ENCODE assay signal across 9 mouse cellular contexts in the genomic region with DNA sequence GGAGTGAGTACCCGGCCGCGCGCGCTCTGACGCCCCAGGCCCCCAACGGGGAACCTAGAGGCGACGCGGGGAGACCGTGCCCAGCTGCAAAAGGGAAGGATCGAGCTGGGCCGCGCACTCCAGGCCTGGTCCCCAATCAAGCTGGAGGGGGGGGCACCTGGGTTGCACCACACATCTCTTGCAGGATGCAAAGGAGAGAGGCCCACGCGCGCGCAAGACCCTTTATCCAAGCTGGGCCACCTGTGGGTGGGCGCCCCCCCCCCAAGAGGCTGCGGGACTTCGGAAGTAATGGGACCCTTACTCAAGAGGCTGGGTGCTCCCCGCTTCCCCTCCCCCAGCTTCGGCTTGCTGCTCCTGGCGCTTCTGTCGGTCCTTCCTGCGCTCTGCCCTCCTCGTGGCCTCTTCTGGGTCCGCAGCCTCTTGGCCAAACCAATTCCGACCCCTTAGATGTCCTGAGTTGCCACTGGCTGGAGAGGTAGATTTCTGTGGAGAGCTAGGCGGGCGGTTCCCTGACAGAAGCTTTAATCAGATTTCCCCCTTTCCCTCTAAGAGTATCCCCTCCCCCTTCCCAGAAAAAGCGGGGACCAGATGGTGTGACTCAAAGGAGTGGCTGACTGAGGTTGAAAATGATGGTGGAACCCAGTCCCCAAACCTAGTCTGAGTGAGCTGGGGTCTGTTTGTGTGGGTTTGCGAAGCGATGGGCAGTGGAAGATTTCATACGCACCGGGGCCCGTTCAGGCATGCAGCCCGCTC. TPM values are rescaled to one million over a fixed set of nuclear protein-coding genes. Genes with fewer than 3 reads are reported as not detected.
DNase-seq lines count a peak whose midpoint lies in the region; ATAC-seq and TF ChIP-seq lines count a peak whose summit lies in the region.
"Had no signal": no experiment of that assay in that cellular context is flagged by ENCODE, and none has a peak within 500 bp of the region (broad histone marks: within the 10 kb centered on the region; RNA-seq: fewer than 3 reads in every experiment).

No protein-coding gene starts in this region.

- ATAC-seq in activated CD4-positive, CD25-positive, alpha-beta regulatory T cell, adult 4 months: peak; percentile 32
- peak; percentile 49 for ATAC-seq in forebrain, embryonic 11.5 days (replicated peaks; ENCODE audit: low FRiP score)
- peak; percentile 4 for ATAC-seq in intestine, embryonic 16.5 days
- ATAC-seq in liver, postnatal 0 days: no peak; the same call in 1 of the 2 replicates
- no peak for ATAC-seq in inflammation-experienced regulatory T-cells, adult 6 months

- no peaks in the 10 kb centered on the region for H3K27me3 ChIP-seq in forebrain, embryonic 11.5 days (ENCODE audit: control insufficient read depth, insufficient read depth, low read length)
- no peaks in the 10 kb centered on the region for H3K27me3 ChIP-seq in intestine, embryonic 16.5 days (replicated peaks; ENCODE audit: control insufficient read depth, insufficient read depth, low read length)
- no peaks in the 10 kb centered on the region for H3K27me3 ChIP-seq in liver, postnatal 0 days (ENCODE audit: insufficient read depth, low read length)

- DNase-seq in left cerebral cortex, adult 2 months (ENCODE audit: extremely low spot score in 1 of 2, low spot score in 2 of 2): peak in 1 of 2 experiments; percentile 59
- DNase-seq in left cerebral cortex, adult 11 months (ENCODE audit: low spot score): no peak
- DNase-seq in forebrain, embryonic 11.5 days (ENCODE audit: low spot score): peak; percentile 75
- peak; percentile 52 for DNase-seq in liver, postnatal 0 days
- DNase-seq in right cerebral cortex, postnatal 4 days: peak; percentile 57

- intact Hi-C loops in left cerebral cortex, adult 2 months (cut with DNase I): loop anchor here (1.0 kb wide), 2 partner anchors 11 to 18 kb away; no protein-coding TSS in a partner anchor

- H3K9ac ChIP-seq in forebrain, embryonic 11.5 days (ENCODE audit: low read length): peak overlapping the region; percentile 98
- peak overlapping the region; percentile 93 for H3K9ac ChIP-seq in intestine, embryonic 16.5 days (ENCODE audit: low read depth, low read length)
- H3K9ac ChIP-seq in liver, postnatal 0 days (replicated peaks): peak overlapping the region; percentile 70

- no peak for TF ChIP-seq CTCF in left cerebral cortex, adult 2 months (IDR thresholded peaks at IDR 0.05)
- no peak for TF ChIP-seq CTCF in liver, postnatal 0 days (IDR thresholded peaks at IDR 0.05; ENCODE audit: low read depth)

- H3K4me2 ChIP-seq in forebrain, embryonic 11.5 days (ENCODE audit: low read depth, low read length, severe bottlenecking): peak overlapping the region; percentile 90
- peak overlapping the region; percentile 94 for H3K4me2 ChIP-seq in intestine, embryonic 16.5 days (ENCODE audit: low read depth, low read length)
- peak overlapping the region; percentile 87 for H3K4me2 ChIP-seq in liver, postnatal 0 days (ENCODE audit: low read depth, low read length)

- 1% methylated on average over 38 of the region's 38 CpGs for whole genome bisulfite sequencing in forebrain, embryonic 11.5 days
- 3% methylated on average over 38 of the region's 38 CpGs for WGBS in intestine, embryonic 16.5 days
- 11% methylated on average over 37 of the region's 38 CpGs for WGBS in liver, postnatal 0 days (ENCODE audit: insufficient replicate concordance)

- peaks cover 11% of the 10 kb centered on the region; the same call in 1 of the 2 replicates for H3K4me1 ChIP-seq in forebrain, embryonic 11.5 days (replicated peaks; ENCODE audit: control insufficient read depth, insufficient read depth, low read length)
- peaks cover 22% of the 10 kb centered on the region for H3K4me1 ChIP-seq in intestine, embryonic 16.5 days (ENCODE audit: control insufficient read depth, insufficient read depth, low read length)
- H3K4me1 ChIP-seq in liver, postnatal 0 days (ENCODE audit: insufficient read depth): peaks cover 15% of the 10 kb centered on the region

- peak overlapping the region; percentile 97 for H3K27ac ChIP-seq in left cerebral cortex, adult 2 months
- peak overlapping the region; percentile 75 for H3K27ac ChIP-seq in forebrain, embryonic 11.5 days (ENCODE audit: low read depth, low read length)
- peak overlapping the region; percentile 74 for H3K27ac ChIP-seq in intestine, embryonic 16.5 days (ENCODE audit: low read length)
- H3K27ac ChIP-seq in liver, postnatal 0 days (ENCODE audit: low read depth): peak overlapping the region; percentile 56

- peak overlapping the region; percentile 70 for H3K4me3 ChIP-seq in left cerebral cortex, adult 2 months
- H3K4me3 ChIP-seq in forebrain, embryonic 11.5 days (ENCODE audit: low read depth, low read length): peak overlapping the region; percentile 94
- H3K4me3 ChIP-seq in intestine, embryonic 16.5 days (ENCODE audit: low read length): peak overlapping the region; percentile 89
- H3K4me3 ChIP-seq in liver, postnatal 0 days (ENCODE audit: low read depth, low read length): peak overlapping the region; percentile 70

- TF ChIP-seq EP300 in liver, postnatal 0 days (IDR thresholded peaks at IDR 0.05; ENCODE audit: low read depth): no peak

- H3K9me3 ChIP-seq in forebrain, embryonic 11.5 days (ENCODE audit: control insufficient read depth, low read length): no peaks in the 10 kb centered on the region
- no peaks in the 10 kb centered on the region; the same call in 1 of the 2 replicates for H3K9me3 ChIP-seq in intestine, embryonic 16.5 days (ENCODE audit: control insufficient read depth, low read length)
- H3K9me3 ChIP-seq in liver, postnatal 0 days (ENCODE audit: low read length): no peaks in the 10 kb centered on the region

- no peaks in the 10 kb centered on the region for H3K36me3 ChIP-seq in forebrain, embryonic 11.5 days (ENCODE audit: control insufficient read depth, insufficient read depth, low read length)
- H3K36me3 ChIP-seq in intestine, embryonic 16.5 days (ENCODE audit: control insufficient read depth, insufficient read depth, low read length): no peaks in the 10 kb centered on the region
- no peaks in the 10 kb centered on the region for H3K36me3 ChIP-seq in liver, postnatal 0 days (replicated peaks; ENCODE audit: insufficient read depth, low read length)

RNA-seq across cellular contexts. Expression of a gene that starts 0.5 kb away (rescaled TPM):
- total RNA-seq in left cerebral cortex, adult 2 months (2021): 100 to 1,000 TPM; 293 to 312 TPM
- under 1 TPM; 0.55 to 0.95 TPM for polyA plus RNA-seq in activated CD4-positive, CD25-positive, alpha-beta regulatory T cell, adult 4 months (2017; shearing (Covaris generic))
- 140 and 157 TPM in 2 replicates for polyA plus RNA-seq in forebrain, embryonic 11.5 days (2014; fragmentation: Nextera tagmentation; extraction: Ambion mirVana)
- 44.1 and 44.8 TPM in 2 replicates for polyA plus RNA-seq in intestine, embryonic 16.5 days (2015; fragmentation: Nextera tagmentation; extraction: Ambion mirVana)
- 7.9 and 9.2 TPM in 2 replicates for polyA plus RNA-seq in liver, postnatal 0 days (2015; fragmentation: Nextera tagmentation; extraction: Ambion mirVana)
- under 1 TPM in 1 of 3 experiments, not detected in 2; 0.43 TPM for polyA plus RNA-seq in inflammation-experienced regulatory T-cells, adult 6 months (2017; shearing (Covaris generic))

RNA-seq across cellular contexts. Expression of a gene that starts 3.2 kb away (rescaled TPM):
- under 1 TPM; 0.58 to 0.75 TPM for total RNA-seq in left cerebral cortex, adult 2 months (2021)
- polyA plus RNA-seq in activated CD4-positive, CD25-positive, alpha-beta regulatory T cell, adult 4 months (2017; shearing (Covaris generic)): 1 to 10 TPM in 1 of 2 experiments, under 1 TPM in 1; 0.76 to 1.1 TPM
- not detected in 2 replicates for polyA plus RNA-seq in forebrain, embryonic 11.5 days (2014; fragmentation: Nextera tagmentation; extraction: Ambion mirVana)
- polyA plus RNA-seq in intestine, embryonic 16.5 days (2015; fragmentation: Nextera tagmentation; extraction: Ambion mirVana): 0.07 and 0.11 TPM in 2 replicates
- polyA plus RNA-seq in liver, postnatal 0 days (2015; fragmentation: Nextera tagmentation; extraction: Ambion mirVana): 5.0 and 7.2 TPM in 2 replicates
- 1 to 10 TPM in 1 of 3 experiments, under 1 TPM in 1, not detected in 1; 0.57 to 1.1 TPM for polyA plus RNA-seq in inflammation-experienced regulatory T-cells, adult 6 months (2017; shearing (Covaris generic))
- total RNA-seq: adrenal gland, adult 18-20 months had no signal

RNA-seq across cellular contexts. Expression of a gene that starts 16.8 kb away (rescaled TPM):
- total RNA-seq in left cerebral cortex, adult 2 months (2021): 1 to 10 TPM; 2.5 to 2.6 TPM
- polyA plus RNA-seq in activated CD4-positive, CD25-positive, alpha-beta regulatory T cell, adult 4 months (2017; shearing (Covaris generic)): under 1 TPM in 1 of 2 experiments, not detected in 1; 0.86 TPM
- 0.41 and 1.0 TPM in 2 replicates for polyA plus RNA-seq in forebrain, embryonic 11.5 days (2014; fragmentation: Nextera tagmentation; extraction: Ambion mirVana)
- 15.1 and 16.6 TPM in 2 replicates for polyA plus RNA-seq in intestine, embryonic 16.5 days (2015; fragmentation: Nextera tagmentation; extraction: Ambion mirVana)
- polyA plus RNA-seq in liver, postnatal 0 days (2015; fragmentation: Nextera tagmentation; extraction: Ambion mirVana): 0.36 and 0.63 TPM in 2 replicates
- 1 to 10 TPM in 1 of 3 experiments, under 1 TPM in 1, not detected in 1; 0.21 to 1.2 TPM for polyA plus RNA-seq in inflammation-experienced regulatory T-cells, adult 6 months (2017; shearing (Covaris generic))

RNA-seq across cellular contexts. Expression of a gene that starts 26.9 kb away (rescaled TPM):
- under 1 TPM; 0.59 to 0.89 TPM for total RNA-seq in left cerebral cortex, adult 2 months (2021)
- polyA plus RNA-seq in activated CD4-positive, CD25-positive, alpha-beta regulatory T cell, adult 4 months (2017; shearing (Covaris generic)): not detected
- 0.39 and 0.99 TPM in 2 replicates for polyA plus RNA-seq in forebrain, embryonic 11.5 days (2014; fragmentation: Nextera tagmentation; extraction: Ambion mirVana)
- polyA plus RNA-seq in intestine, embryonic 16.5 days (2015; fragmentation: Nextera tagmentation; extraction: Ambion mirVana): 204 and 210 TPM in 2 replicates
- 1.00 and 1.3 TPM in 2 replicates for polyA plus RNA-seq in liver, postnatal 0 days (2015; fragmentation: Nextera tagmentation; extraction: Ambion mirVana)
- polyA plus RNA-seq in inflammation-experienced regulatory T-cells, adult 6 months (2017; shearing (Covaris generic)): not detected

RNA-seq across cellular contexts. Expression of a gene that starts 27.2 kb away (rescaled TPM):
- 10 to 100 TPM; 93.3 to 97.5 TPM for total RNA-seq in left cerebral cortex, adult 2 months (2021)
- 1 to 10 TPM; 3.9 to 4.4 TPM for polyA plus RNA-seq in activated CD4-positive, CD25-positive, alpha-beta regulatory T cell, adult 4 months (2017; shearing (Covaris generic))
- 118 TPM in 2 replicates for polyA plus RNA-seq in forebrain, embryonic 11.5 days (2014; fragmentation: Nextera tagmentation; extraction: Ambion mirVana)
- 39.7 and 56.6 TPM in 2 replicates for polyA plus RNA-seq in intestine, embryonic 16.5 days (2015; fragmentation: Nextera tagmentation; extraction: Ambion mirVana)
- 28.2 and 34.1 TPM in 2 replicates for polyA plus RNA-seq in liver, postnatal 0 days (2015; fragmentation: Nextera tagmentation; extraction: Ambion mirVana)
- 1 to 10 TPM; 2.1 to 2.8 (median 2.7) TPM for polyA plus RNA-seq in inflammation-experienced regulatory T-cells, adult 6 months (2017; shearing (Covaris generic))

Comparison
In these comparisons a context has a peak if more than half of its experiments do, and no peak if none do; other contexts are left out.
1. ATAC-seq: peak in activated CD4-positive, CD25-positive, alpha-beta regulatory T cell, adult 4 months (single experiment), forebrain, embryonic 11.5 days (single experiment) and intestine, embryonic 16.5 days (single experiment); none in liver, postnatal 0 days (single experiment) and inflammation-experienced regulatory T-cells, adult 6 months (single experiment).
2. Peak in every context shown above with its lines, with median percentiles within 50 percentile points of each other: H3K27ac ChIP-seq, H3K4me3 ChIP-seq, H3K4me2 ChIP-seq and H3K9ac ChIP-seq.